Mouse (Mus musculus) spleen, postnatal 4 days (tissue): ENCODE results near the gene Cir1.

Experiments used
- DNase-seq, 2 experiments: peaks; one replicate each; pipeline ENCODE4 v3.0.0; 2022; ENCODE audit warnings: low spot score in 2 of 2

Gene Cir1

GRCm38 (mm10) chr2:73272351-73273248 is 39.9 kb downstream of the Cir1 start:
- no peak for DNase-seq

DNA sequence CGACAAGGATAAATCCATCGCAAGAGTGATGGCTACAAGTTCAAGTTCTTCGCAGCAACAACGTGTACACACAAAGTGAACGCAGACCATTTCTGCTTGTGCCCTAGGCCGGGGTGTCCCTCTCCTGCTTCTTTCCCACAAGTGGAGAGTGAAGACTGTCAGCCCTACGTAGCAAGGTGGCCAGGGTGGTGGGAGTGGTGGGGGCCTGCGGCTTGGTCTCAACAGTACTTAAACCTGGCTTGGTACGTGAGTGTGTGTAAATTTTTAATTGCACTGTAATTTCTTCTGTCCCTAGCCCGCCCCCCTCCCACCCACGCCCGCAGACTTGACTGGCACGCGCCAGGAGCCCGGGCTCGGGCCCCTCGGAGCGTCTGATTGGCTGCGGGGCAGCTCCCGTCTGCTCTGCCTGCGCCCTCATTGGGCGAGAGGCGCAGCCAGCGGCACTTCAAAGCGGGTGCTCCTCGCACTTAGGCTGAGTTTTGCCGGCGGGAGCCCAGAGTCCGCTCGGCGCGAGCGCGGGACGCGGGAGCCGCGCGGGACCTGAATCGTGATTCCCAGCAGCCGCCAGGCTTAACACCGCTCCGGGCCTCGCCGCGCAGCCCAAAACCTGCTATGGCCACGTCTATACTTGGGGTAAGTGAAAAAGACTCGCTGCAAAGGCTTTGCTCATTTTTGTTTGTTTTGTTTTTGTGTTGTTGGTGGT is 40.9 kb downstream of the Cir1 start, which contains the start of gene Sp9:
Gene Sp9 (plus strand): TSS at position 467 of the 703 bp plus-strand sequence.
- peak; percentile 31 to 70 for DNase-seq

GRCm38 (mm10) chr2:73270593-73271458 is 41.7 kb downstream of the Cir1 start:
- peak in 1 of 2 experiments; percentile 68 for DNase-seq

GRCm38 (mm10) chr2:73270071-73270592 is 42.4 kb downstream of the Cir1 start:
- no peak for DNase-seq

GRCm38 (mm10) chr2:73269666-73270065 is 42.8 kb downstream of the Cir1 start:
- no peak for DNase-seq

DNA sequence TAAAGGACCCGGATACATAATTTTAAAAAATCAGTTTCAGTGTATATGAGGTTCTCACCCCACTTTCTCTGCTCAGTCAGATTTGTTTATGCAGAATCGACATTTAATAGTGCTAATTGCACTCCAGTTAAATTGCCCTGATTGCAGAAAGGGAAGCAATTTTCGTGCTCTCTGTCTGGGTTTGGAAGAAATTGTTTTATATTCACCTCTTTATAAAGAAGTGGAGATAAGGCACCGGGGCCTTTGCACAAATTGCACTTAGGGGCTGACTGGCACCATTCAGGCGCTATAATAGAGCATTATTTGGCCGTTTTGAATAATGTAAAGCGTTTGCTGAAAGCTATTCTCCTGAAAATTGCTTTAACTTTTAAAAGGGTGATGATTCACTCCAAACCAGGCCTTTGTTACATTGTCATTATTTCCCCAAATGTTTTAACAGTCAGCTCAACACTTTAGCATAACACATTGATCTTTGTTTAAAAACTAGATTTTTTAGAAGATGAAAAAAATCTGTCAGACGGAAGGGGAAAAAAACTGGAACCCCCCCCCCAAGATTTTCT is 43.6 kb downstream of the Cir1 start:
- DNase-seq, result no peak

- no peak for DNase-seq
Observed at GRCm38 (mm10) chr2:73268281-73268680, 44.2 kb downstream of the Cir1 start.

DNA sequence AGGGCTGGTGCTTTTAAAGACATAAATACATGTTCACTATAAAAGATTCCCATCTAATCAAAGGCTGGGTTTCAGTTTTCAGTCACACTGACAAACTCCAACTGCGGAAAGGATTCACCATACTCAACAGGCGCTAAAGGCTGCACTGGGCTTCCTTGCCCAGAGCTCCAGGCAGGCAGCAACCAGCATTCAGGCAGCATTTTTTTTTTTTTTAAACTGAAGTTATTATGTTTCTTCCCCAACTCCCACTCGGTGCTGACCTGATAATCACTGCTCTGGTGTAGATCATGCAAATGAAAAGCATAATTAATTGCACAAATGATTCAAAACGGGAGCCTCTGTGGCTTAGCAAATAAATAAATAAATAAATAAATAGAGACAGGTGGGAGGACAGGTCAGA is 44.7 kb downstream of the Cir1 start:
- no peak for DNase-seq

- no peak for DNase-seq
Observed at GRCm38 (mm10) chr2:73267231-73267630, 45.3 kb downstream of the Cir1 start.

- DNase-seq, result no peak
Observed at GRCm38 (mm10) chr2:73266623-73267022, 45.9 kb downstream of the Cir1 start.

DNA sequence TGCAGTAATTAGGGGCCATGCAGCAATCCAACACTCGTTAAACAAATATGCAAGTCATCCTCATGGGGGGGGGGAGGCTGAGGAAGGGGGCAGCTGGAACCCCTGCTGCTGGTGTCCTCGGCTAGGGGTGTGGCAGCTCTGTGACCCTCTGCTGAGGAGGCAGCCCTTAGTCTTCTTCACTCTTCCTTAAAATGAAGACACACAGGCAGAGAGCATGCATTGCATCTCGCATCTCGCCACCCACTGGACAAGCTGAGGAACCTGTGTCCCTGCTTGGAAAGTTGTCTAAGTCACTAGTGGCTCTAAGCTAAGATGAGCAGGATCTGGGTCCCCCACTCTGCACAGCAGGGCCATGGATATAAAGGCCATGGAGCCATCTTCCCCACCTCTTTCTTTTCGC is 46.5 kb downstream of the Cir1 start:
- no peak for DNase-seq

DNA sequence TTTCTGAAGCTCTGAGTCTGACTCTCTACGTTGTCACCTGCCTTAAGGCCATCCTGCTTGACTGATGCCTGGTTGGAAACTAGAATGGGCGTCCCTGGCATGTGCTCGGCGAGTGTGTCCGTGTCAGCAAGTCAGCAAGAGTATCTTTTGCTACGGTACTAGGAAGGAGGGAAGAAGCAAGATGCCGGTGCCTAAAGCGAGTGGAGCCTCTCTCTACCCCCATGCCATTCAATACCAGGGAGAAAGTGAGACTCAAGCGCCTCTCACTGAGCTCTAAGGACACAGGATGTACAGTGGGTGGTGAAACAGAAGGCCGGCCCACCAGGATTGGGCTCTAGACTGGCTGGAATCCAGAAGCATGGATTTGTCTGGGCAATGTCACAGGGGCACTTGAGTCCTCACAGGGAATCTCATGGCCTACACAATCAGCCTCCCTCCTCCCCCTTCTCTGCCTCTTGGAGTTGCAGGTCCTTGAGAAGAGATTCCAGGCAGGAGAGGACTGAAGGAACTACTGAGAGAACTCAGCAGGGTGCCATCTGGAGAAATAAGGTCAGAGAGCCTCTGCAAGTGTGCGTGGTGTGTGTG is 47.8 kb downstream of the Cir1 start:
- no peak for DNase-seq

- DNase-seq, result no peak
Observed at GRCm38 (mm10) chr2:73263794-73264610, 48.5 kb downstream of the Cir1 start.

GRCm38 (mm10) chr2:73263172-73263765 is 49.2 kb downstream of the Cir1 start:
- DNase-seq, result no peak

GRCm38 (mm10) chr2:73248701-73249100 is 63.8 kb downstream of the Cir1 start:
- no peak for DNase-seq

DNA sequence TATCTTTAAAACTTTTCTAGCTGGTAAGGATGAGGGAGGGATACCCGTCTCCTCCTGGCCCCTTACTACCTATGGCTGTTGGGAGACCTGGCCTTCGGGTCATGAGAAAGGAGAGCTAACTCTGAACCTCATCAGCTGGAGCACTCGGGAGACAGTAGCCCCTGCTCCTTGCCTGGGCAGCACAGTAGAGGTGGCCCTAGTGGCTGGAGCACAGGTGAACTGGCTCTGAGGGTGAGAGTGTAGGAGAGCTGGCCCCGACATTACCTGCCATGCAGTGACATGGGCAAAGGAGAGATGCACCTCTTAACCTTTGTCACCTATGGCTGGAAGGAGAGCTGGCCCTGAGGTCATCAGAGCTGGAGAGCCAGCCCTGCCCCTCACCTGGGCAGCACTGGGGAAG is 71.2 kb downstream of the Cir1 start:
- DNase-seq, result no peak
